Mouse (Mus musculus) C2C12 (cell line): ENCODE measurements at regions not wholly inside any gene's neighbourhood (a gene's known extent, or its start where the extent isn't known, plus 50 kb on each side); places are given as distances from the start of the nearest gene placed in this dataset.

ENCODE experiments used
- CEBPB ChIP-seq: IDR thresholded peaks from one replicate; pipeline ENCODE4 v1.6.1; 2011; ENCODE audit warnings: low read depth, mild to moderate bottlenecking, control low read depth, moderate library complexity
- CTCF ChIP-seq: IDR thresholded peaks from one replicate; pipeline ENCODE4 v1.5.1; 2011; ENCODE audit not compliant: control insufficient read depth, insufficient read depth, insufficient read length
- FOSL1 ChIP-seq: IDR thresholded peaks from one replicate; pipeline ENCODE4 v1.8.0; 2011; ENCODE audit warnings: mild to moderate bottlenecking, low read length; ENCODE audit not compliant: poor library complexity, insufficient read depth, severe bottlenecking
- MAX ChIP-seq: IDR thresholded peaks from one replicate; pipeline ENCODE4 v1.6.1; 2011; ENCODE audit warnings: mild to moderate bottlenecking, control low read depth
- MYOD1 ChIP-seq: IDR thresholded peaks from one replicate; pipeline ENCODE4 v1.6.1; 2011; ENCODE audit warnings: low read depth; ENCODE audit not compliant: control insufficient read depth, insufficient read length
- MYOG ChIP-seq: IDR thresholded peaks from one replicate; pipeline ENCODE4 v1.6.1; 2011; ENCODE audit not compliant: control insufficient read depth, insufficient read length; ENCODE audit errors: extremely low read depth
- USF1 ChIP-seq: IDR thresholded peaks from one replicate; pipeline ENCODE4 v1.6.1; 2011; ENCODE audit warnings: low read depth, mild to moderate bottlenecking, control low read depth, moderate library complexity

- no peak for TF ChIP-seq CEBPB
- no peak for TF ChIP-seq CTCF
- TF ChIP-seq FOSL1: no peak
- no peak for TF ChIP-seq USF1
- TF ChIP-seq MAX: no peak
- TF ChIP-seq MYOG: no peak
- no peak for TF ChIP-seq MYOD1
Observed at GRCm38 (mm10) chr19:26948479-26948878, 62.8 kb downstream of the Gm815 start.
